Mouse (Mus musculus) macrophage (primary cell): ENCODE data around the gene Slc22a23. TPM values are rescaled to one million over a fixed set of nuclear protein-coding genes. Genes with fewer than 3 reads are reported as not detected.

Experiments used
- H3K27ac ChIP-seq: fragments of 350-480 bp; formaldehyde crosslinking; 2 replicates; pipeline ENCODE4 v1.9.0; 2021
- H3K36me3 ChIP-seq: fragments of 350-480 bp; formaldehyde crosslinking; 2 replicates; pipeline ENCODE4 v1.9.0; 2021; ENCODE audit errors: inconsistent target
- H3K4me3 ChIP-seq: fragments of 350-480 bp; formaldehyde crosslinking; 2 replicates; pipeline ENCODE4 v1.9.0; 2021; ENCODE audit errors: inconsistent target
- H3K79me2 ChIP-seq: fragments of 350-480 bp; formaldehyde crosslinking; 2 replicates; pipeline ENCODE4 v1.9.0; 2021; ENCODE audit errors: inconsistent target
- WGBS: methylation state at CpG from one replicate; pipeline ENCODE4 v1.1.7; 2026; ENCODE audit warnings: inconsistent platforms; ENCODE audit not compliant: missing documents; 5-methylcytosine and 5-hydroxymethylcytosine counted together
- polyA plus RNA-seq: library from polyadenylated mRNA; stranded (reverse); fragments of 250-400 nt; gene quantifications from 3 replicates; pipeline ENCODE4 v1.2.4, GENCODE M21; 2018; ENCODE audit warnings: inconsistent platforms

Slc22a23 gene
- polyA plus RNA-seq, 1 experiment from 2014 or later: 0.16 TPM

DNA sequence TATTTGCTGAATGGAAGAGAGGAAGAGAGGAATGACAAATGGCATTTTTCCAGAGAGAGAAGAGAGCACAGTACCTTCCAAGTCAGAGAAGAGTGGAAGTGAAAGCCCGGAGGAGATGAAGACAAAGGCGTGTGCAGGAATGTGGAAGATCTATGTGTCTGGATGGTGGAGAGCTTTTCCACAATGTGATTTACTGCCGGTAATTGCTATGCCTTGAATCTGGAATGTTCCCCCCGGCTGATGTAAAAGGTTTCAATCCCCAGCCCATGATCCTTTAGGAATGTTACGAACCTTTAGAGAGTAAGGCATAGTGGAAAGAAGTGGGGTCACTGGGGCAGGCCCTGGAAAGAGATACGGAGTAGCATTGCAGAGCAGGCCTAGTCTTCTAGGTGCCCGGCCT lies 8.3 kb upstream of the Slc22a23 start:
- H3K4me3 ChIP-seq: no peak overlapping the region
- WGBS: 93% methylated on average over 7 of the region's 7 CpGs
- no peak overlapping the region for H3K27ac ChIP-seq
- no peaks in the 10 kb centered on the region for H3K79me2 ChIP-seq
- H3K36me3 ChIP-seq: no peaks in the 10 kb centered on the region

DNA sequence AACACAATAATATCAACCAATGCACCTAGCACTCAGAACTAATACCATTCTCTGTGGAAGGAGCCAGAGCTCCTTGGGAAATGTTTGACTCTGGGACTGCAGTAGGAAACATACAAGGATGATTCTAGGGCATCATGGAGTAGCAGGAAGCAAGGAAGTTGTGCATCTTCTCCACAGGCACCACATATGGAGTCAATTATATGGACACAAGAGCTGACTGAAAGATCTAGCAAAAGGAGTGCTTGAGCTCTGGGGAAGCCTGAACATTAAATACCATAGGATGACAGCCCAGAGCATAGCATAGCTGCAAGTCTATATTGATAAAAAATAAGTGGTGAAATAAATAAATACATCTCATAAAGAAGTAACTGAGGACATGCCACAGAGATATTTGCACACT lies 6.5 kb upstream of the Slc22a23 start:
- Histone ChIP-seq H3K79me2 (no peaks in the 10 kb centered on the region), H3K4me3 (no peak overlapping the region), H3K36me3 (no peaks in the 10 kb centered on the region), H3K27ac (no peak overlapping the region)

DNA sequence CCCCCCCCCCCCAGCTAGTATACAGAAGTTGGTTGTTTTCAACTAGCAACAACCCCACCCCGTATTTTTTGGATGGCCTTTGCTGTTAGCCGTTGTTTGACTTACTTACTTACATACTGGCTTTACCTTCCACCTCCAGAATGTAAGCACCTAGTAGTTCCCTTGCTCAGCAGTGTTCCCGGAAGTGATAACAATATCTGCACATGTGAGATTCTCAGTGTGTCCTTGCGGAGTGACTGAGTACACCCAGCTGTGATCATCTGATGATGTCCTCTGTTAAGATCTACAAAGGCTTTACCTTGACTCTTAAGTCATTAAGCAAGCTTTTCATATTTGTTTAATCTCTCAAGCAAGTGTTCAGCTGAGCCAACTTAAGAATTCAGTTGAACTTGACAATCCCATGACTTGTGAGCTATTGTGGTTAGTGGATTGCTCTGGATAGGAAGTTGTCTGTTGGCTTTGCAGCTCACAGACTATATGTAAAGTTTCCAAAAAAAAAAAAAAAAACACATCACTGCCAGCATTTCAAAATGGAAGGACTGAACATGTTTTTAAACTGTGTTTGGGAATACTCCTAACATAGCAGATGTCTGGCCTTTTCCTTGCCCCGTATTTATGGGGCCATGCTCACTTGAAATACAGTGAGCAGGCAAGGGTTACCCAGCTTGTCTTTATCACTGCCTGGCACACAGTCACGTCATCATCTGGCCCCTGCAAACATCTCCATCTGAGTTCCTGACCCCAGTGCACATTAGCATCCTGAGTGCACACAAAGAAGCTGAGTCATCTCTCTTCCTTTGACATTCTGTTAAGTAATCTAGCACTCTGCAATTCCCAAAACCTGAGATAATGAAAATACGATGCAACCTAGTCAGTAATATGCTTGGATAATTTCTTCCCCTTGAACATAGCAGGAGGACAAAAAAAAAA lies 3.2 kb upstream of the Slc22a23 start:
- H3K79me2 ChIP-seq: no peaks in the 10 kb centered on the region
- 54% methylated on average over 6 of the region's 7 CpGs for WGBS
- H3K36me3 ChIP-seq: no peaks in the 10 kb centered on the region
- no peak overlapping the region for H3K27ac ChIP-seq
- no peak overlapping the region for H3K4me3 ChIP-seq

DNA sequence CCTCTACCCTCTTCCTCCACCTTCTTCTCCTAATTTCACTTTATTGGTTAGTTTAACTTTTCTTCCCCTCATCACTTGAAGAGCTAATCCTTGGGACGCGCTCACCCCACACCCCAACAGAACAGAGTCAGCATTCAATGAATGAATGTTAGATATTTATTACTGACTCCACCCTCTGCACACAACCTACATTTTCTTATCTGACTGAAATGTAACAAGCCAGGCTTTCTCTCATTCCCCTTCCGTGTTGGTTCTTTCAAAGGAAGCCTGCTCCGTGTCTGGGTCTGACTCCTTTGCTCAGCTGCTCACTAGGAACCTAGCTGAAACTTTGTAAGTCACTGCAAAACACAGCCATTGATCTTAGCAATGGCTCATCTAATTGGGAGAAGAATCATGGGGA lies 1.8 kb upstream of the Slc22a23 start:
- no peak overlapping the region for H3K4me3 ChIP-seq
- no peaks in the 10 kb centered on the region for H3K79me2 ChIP-seq
- H3K27ac ChIP-seq: no peak overlapping the region
- H3K36me3 ChIP-seq: no peaks in the 10 kb centered on the region
- WGBS: 88% methylated on average over 4 of the region's 4 CpGs

DNA sequence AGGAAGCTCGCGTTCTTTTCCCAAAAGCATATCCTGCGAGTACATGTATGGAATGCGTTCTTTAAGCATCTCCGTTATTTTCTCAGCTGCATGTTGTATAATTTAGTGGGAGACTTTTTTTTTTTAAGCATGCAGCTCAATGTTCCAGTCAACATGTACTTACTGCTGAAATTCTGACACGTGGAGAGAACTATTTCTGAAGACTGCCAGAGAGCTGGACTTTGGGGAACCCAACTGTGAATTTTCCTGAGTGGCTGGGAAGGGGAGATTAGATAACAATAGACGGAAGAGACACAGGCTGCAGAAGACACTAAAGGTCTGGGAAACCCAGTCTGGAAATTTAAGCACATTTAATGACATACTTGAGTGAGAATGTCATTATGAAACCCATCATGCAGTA lies 1.3 kb upstream of the Slc22a23 start:
- Histone ChIP-seq H3K27ac (no peak overlapping the region), H3K36me3 (no peaks in the 10 kb centered on the region), H3K79me2 (no peaks in the 10 kb centered on the region), H3K4me3 (no peak overlapping the region)
- 92% methylated on average over 7 of the region's 7 CpGs for WGBS

DNA sequence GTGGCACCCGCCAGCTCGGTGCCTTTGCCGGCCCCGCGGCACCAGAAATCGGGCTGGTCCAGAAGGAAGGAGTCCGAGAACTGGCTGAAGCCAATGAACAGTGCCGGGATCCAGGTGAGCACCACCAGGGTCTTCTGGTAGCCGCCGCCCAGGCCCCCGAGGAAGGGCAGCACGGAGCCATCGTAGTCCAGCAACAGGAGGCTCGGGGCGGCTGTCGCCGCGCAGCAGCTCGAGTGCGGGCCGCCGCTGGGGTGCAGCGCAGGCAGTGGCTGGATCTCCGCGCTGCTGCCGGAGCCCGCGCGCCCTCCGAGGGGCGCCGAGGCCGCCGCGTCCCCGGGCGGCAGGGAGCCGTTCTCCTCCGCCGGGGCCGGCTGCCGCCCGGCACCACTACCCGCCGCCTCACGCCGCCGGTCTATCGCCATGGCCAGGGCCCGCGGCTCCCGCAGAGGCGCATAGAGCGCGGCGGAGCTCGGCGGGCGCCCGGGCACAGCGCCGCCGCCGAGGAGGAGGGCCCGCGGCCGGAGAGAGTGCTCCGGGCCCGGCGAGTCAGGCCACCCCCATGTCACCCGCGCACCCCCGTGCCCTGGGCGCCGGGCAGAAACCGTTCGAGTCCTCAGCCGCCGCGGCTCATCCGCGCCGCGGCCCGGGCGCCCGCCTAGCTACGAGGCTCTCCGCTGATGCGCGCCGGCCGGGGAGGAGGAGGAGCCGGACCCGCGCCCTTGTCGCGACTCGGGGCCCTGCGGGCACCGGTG lies 430 bp downstream of the Slc22a23 start:
- WGBS: 1% methylated on average over 88 of the region's 101 CpGs
- H3K36me3 ChIP-seq: no peaks in the 10 kb centered on the region
- no peak overlapping the region for H3K4me3 ChIP-seq
- H3K79me2 ChIP-seq: no peaks in the 10 kb centered on the region
- H3K27ac ChIP-seq: no peak overlapping the region

DNA sequence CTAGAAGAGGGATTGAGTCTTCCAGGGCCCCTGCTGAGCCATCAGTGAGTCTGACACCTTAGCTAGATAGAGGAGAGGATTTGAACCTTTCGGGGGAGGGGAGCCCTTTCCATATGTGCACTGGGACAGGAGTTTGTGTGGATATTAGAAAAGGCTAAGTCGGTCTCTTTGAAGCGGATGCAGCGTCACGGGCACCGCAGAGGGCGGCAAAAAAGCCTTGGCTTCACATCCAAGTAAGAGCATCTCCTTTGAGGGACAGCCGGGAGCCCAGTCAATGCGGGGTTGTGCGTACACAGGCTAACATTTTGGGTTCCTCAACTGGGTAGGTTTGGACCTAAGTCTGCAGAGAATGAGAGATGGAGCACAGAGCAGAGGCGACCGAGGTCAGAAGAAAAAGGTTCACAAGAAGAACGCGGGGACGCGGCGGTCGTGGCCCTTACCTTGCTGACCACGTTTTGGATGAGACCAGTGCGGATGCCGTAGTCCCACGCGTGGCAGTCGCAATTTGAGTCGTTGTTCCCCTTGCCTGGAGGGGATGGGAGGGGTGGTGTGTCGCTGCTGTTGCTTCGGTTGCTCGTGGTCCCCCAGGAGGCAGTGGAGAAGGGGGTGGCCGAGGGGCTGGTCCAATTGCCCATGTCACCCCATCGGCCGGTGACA lies 1.1 kb downstream of the Slc22a23 start:
- 11% methylated on average over 27 of the region's 31 CpGs for WGBS
- H3K79me2 ChIP-seq: no peaks in the 10 kb centered on the region
- no peaks in the 10 kb centered on the region for H3K36me3 ChIP-seq
- no peak overlapping the region for H3K4me3 ChIP-seq
- no peak overlapping the region for H3K27ac ChIP-seq

DNA sequence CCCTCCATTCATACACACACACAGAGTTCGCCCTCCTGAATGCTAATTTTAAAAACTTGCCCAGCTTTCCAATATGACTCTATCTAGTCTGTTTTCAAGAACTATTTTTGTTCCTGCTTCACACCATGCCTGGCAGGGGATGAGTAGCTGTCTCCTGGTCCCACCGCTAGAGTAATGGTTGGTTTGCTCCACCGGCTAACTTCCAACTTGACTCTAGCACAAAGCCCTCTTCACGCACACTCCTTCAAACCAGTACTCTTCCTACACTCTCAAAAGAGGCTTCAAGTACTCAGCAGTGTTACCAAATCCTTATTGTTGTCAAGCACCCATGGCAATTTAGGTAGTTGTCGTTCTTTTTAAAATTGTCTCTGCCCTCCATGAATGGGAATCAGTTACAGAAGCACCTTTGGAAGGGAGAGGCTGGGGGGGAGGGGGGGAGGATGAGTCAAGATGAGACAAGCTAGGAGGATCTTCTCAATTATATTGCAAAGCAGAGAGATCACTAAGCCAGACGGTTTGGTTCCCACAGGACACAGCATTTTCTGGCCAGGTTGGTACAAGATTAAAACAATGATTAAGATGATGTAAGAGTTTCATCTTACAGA lies 2.6 kb downstream of the Slc22a23 start:
- no peak overlapping the region for H3K27ac ChIP-seq
- no peaks in the 10 kb centered on the region for H3K79me2 ChIP-seq
- no peaks in the 10 kb centered on the region for H3K36me3 ChIP-seq
- no peak overlapping the region for H3K4me3 ChIP-seq
- 96% methylated on average over 6 of the region's 6 CpGs for WGBS

DNA sequence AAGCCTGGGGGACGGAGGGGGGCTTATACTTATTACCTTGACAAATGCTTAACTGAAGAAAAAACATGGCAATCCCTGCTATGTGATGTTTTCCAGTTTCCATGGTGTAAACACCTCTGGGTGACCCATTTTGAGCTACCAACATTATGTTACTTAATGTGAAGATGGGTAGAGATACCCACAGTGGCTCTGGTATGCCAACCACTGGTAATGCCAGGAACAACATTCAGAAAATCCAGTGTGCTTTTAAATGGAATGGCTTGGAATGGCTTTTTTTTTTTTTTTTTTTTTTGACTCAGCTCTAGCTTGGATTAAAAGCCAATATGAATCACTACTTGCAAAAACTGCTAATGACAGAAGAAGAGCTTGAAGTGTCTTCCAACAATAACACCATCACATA lies 8.1 kb downstream of the Slc22a23 start:
- H3K36me3 ChIP-seq: no peaks in the 10 kb centered on the region
- no peak overlapping the region for H3K27ac ChIP-seq
- 67% methylated on average over 1 of the region's 1 CpGs for WGBS
- H3K79me2 ChIP-seq: no peaks in the 10 kb centered on the region
- H3K4me3 ChIP-seq: no peak overlapping the region

DNA sequence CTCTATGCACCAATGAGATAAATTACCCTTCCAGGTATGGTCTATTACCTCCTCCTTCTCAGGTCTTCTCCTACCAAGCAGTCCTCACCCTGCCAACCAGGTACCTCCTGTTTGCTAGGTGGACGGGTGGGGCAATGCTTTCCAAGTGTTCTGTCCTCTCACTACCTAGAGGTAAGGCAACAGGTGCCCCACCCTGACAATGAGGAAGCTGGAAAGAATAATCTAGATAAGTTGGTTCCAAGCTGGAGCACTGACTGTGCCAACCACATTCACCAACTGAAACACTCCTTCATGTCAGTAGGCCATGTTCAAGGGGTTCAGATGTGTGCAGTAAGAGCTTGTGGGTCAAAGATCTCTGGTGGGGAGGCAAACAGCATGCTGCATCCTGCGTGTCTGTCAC lies 10.1 kb downstream of the Slc22a23 start:
- Histone ChIP-seq H3K4me3 (no peak overlapping the region), H3K27ac (no peak overlapping the region)
- WGBS: 88% methylated on average over 2 of the region's 2 CpGs

DNA sequence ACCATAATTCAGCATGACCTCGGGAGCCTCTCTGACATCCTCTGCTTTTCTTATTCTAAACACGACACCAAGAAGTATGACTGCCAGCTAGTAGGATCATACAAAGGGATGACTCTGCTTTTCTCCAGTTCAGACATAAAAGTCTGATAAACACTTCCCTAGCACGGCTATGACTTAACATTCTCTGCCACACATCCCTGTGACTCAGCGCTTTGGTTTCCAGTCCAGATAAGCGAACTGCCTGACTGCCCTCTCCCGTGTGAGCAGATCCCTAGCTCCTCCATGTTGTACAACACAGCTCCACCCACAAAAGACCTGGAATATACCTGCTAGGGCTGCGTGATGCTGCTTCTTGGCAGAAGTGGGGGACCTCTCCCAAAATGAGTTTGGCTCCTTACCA lies 12.2 kb downstream of the Slc22a23 start:
- Histone ChIP-seq H3K4me3 (no peak overlapping the region), H3K36me3 (no peaks in the 10 kb centered on the region), H3K27ac (no peak overlapping the region), H3K79me2 (no peaks in the 10 kb centered on the region)
- WGBS: 8% methylated on average over 7 of the region's 7 CpGs

More for the DNA sequence above, 10.1 kb downstream of the Slc22a23 start:
- no peaks in the 10 kb centered on the region for H3K79me2 ChIP-seq
- no peaks in the 10 kb centered on the region for H3K36me3 ChIP-seq

DNA sequence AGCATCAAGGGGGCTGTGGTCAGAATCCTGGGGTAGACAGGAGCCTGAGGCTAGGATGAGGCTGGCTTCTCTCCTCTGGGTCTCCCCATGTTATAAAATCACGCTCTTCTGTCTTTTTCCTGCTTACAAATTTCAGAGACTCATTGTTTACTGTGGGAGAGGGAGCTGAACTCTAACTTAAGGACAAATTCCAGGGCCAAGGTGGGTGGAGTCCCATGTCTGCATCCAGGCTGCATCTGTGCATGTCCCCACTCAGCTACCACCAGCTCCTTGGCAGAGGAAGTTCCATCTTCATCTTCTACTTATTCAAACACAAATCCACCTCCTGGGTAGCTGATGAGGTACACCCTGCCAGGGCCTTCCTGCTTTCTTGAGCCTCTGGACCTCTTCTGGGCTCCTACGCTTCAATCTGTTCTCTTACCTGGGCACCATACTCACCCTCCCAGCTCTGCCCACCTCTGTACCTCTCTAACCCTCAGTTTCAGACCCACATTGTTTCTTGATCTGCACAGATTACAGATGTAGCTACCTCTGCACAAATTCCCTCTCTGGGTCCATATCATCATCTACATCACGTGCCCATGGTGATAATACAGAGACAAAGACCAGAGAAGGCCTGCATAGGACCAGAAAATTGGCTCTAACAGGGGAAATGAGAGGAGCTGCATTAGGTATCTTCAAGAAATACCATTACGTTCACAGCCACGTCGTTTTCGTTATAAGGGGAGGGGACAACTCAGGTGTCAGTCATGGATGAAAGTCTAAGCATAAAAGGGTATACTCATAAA lies 13.4 kb downstream of the Slc22a23 start:
- Histone ChIP-seq H3K27ac (no peak overlapping the region), H3K36me3 (no peaks in the 10 kb centered on the region), H3K4me3 (no peak overlapping the region), H3K79me2 (no peaks in the 10 kb centered on the region)
- WGBS: 96% methylated on average over 7 of the region's 7 CpGs

DNA sequence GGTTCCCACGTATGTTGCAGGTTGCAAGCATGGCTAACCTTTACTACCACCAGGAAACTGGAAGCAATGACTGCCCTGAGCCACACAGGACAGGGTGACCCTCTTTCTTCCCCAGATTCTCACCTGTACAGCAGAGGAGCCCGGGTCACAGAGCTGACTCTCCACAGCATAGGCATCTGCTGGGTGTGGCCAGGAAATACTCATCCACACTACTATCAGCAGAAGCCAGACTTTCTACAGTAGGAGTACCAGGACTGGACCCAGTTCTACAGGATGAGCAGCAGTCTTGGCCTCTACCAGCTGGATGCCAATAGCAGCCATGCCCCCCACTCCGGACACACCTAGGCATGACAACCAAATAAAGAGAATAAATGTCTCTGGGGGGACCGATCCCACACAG lies 15.4 kb downstream of the Slc22a23 start:
- Histone ChIP-seq H3K36me3 (no peaks in the 10 kb centered on the region), H3K27ac (no peak overlapping the region), H3K79me2 (no peaks in the 10 kb centered on the region), H3K4me3 (no peak overlapping the region)
- WGBS: 94% methylated on average over 4 of the region's 4 CpGs

DNA sequence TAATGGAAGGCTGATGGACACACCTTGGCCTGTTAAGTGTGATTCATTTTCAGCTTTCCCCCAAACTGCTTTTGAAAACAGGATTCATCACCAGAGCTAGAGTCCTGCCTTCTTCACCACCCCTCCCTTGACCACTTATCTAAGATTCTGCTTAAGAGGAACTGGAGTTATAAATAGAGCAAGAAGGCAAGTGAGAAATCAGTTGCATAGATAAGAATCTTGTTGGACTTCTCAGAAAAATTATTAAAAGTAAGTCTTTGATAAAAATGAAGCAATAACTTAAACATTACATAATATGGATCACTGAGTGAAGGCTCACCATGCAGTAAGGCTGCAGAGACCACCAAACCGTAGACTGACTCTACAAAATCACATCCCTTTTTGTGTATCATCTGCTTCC lies 18.0 kb downstream of the Slc22a23 start:
- Histone ChIP-seq H3K27ac (no peak overlapping the region), H3K4me3 (no peak overlapping the region), H3K79me2 (no peaks in the 10 kb centered on the region), H3K36me3 (no peaks in the 10 kb centered on the region)
- WGBS: 25% methylated on average over 1 of the region's 1 CpGs
